Mouse (Mus musculus) adrenal gland, postnatal 0 days (tissue): ENCODE results near the gene Gm19345. TPM values are rescaled to one million over a fixed set of nuclear protein-coding genes. Genes with fewer than 3 reads are reported as not detected.

ENCODE experiments used
- polyA plus RNA-seq: library from polyadenylated mRNA; unstranded; fragments of >200 nt; fragmentation: Nextera tagmentation; extraction: Ambion mirVana; gene quantifications from 2 replicates; pipeline ENCODE4 v1.2.1, GENCODE M21; 2015

The Gm19345 gene
- polyA plus RNA-seq: 0.18 and 0.55 TPM in 2 replicates

GRCm38 (mm10) chr7:19851858-19852570, at the start of gene Gm19345:
Gm19345 (plus strand) TSS chr7:19852003.

GRCm38 (mm10) chr7:19822604-19823058, 29.2 kb upstream of the Gm19345 start, which contains the start of gene Bcl3:
Bcl3 (minus strand) TSS chr7:19822770.

DNA sequence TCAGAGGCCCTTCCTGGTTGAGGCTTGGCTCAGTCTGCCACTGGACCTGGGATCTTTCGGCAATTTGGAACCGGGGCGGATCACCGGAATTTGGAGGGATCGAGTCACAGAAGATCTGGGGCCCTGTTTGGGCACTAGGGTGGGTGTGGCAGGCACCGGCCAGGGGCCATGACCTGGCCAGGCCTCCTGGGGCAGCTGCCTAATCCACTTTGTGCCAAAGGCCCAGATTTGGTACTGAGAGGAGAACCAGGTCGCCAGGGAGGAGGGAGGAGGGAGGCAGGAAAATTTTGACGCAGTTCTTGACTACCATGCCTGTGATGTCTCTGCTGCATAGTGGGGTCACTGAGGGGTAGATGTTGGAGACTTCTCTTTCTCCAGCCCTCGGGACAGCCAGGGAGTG, 9.4 kb downstream of the Gm19345 start, which contains the start of gene Ceacam16:
Gene Ceacam16 (minus strand): TSS at position 101 of the 400 bp plus-strand sequence.

DNA sequence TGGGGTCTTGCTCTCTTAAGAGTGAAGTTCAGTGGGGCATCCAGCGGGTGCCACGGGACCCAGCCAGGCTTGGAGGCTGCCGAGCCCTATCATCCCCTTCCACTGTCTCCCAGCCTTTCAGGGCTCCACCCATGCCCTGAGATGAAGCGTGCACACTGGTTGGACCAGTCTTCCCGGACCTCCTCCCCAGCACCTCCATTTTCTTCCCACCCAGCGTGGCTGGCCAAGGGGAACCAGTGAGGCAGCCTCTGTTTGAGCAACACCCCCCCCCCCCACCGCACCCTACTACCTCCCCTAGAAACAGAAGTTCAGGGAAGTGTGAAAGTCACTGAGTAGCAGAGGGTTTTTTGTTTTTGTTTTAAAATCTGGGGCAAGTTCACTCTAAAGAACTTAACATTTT, 36.0 kb downstream of the Gm19345 start, which contains the start of gene Ceacam19:
Gene Ceacam19 (minus strand): TSS at position 117 of the 400 bp plus-strand sequence.

Other genes with a start within 250 kb of the Gm19345 start
- 22.1 and 32.9 TPM in 2 replicates for gene Clasrp, start 247.5 kb upstream of the Gm19345 start, polyA plus RNA-seq
- gene Relb, start 222.6 kb upstream of the Gm19345 start, polyA plus RNA-seq: 14.3 and 18.7 TPM in 2 replicates
- 76.8 and 122 TPM in 2 replicates for gene Clptm1, start 187.0 kb upstream of the Gm19345 start, polyA plus RNA-seq
- 46.6 and 129 TPM in 2 replicates for gene Apoc2, start 174.1 kb upstream of the Gm19345 start, polyA plus RNA-seq
- gene Gm44805, start 170.6 kb upstream of the Gm19345 start, polyA plus RNA-seq: 21.0 and 40.0 TPM in 2 replicates
- 243 and 317 TPM in 2 replicates for gene Apoc4, start 170.5 kb upstream of the Gm19345 start, polyA plus RNA-seq
- gene Apoc1, start 159.3 kb upstream of the Gm19345 start, polyA plus RNA-seq: 259 and 269 TPM in 2 replicates
- 1,447 and 1,846 TPM in 2 replicates for gene Apoe, start 152.8 kb upstream of the Gm19345 start, polyA plus RNA-seq
- 70.2 and 118 TPM in 2 replicates for gene Tomm40, start 136.6 kb upstream of the Gm19345 start, polyA plus RNA-seq
- 53.2 and 64.0 TPM in 2 replicates for gene Nectin2, start 101.5 kb upstream of the Gm19345 start, polyA plus RNA-seq
- 57.6 and 58.9 TPM in 2 replicates for gene Bcam, start 81.0 kb upstream of the Gm19345 start, polyA plus RNA-seq
- gene Cblc, start 55.2 kb upstream of the Gm19345 start, polyA plus RNA-seq: 0.65 and 1.3 TPM in 2 replicates
- 4.0 and 5.9 TPM in 2 replicates for gene Bcl3, start 29.2 kb upstream of the Gm19345 start, polyA plus RNA-seq
- gene Ceacam16, start 9.3 kb downstream of the Gm19345 start, polyA plus RNA-seq: not detected in 2 replicates
- gene Ceacam19, start 36.0 kb downstream of the Gm19345 start, polyA plus RNA-seq: not detected in 2 replicates
- 6.0 and 10.1 TPM in 2 replicates for gene Pvr, start 69.2 kb downstream of the Gm19345 start, polyA plus RNA-seq
- gene Igsf23, start 98.8 kb downstream of the Gm19345 start, polyA plus RNA-seq: 0.08 and 0.32 TPM in 2 replicates
- 0.06 TPM in 1 of 2 replicates, not detected in the other for gene Ceacam20, start 113.4 kb downstream of the Gm19345 start, polyA plus RNA-seq
- not detected in 2 replicates for gene Nlrp9b, start 139.5 kb downstream of the Gm19345 start, polyA plus RNA-seq
- gene Vmn1r91, start 247.7 kb downstream of the Gm19345 start, polyA plus RNA-seq: not detected in 2 replicates